Mouse (Mus musculus) neural tube, embryonic 15.5 days (tissue): ENCODE results near the gene Me3. TPM values are rescaled to one million over a fixed set of nuclear protein-coding genes. Genes with fewer than 3 reads are reported as not detected.

Source experiments
- ATAC-seq: fragments of 200-750 bp; cut with Nextera tagmentation; 2 replicates; pipeline ENCODE4 v1.8.0; 2017; ENCODE audit warnings: mild to moderate bottlenecking, moderate TSS enrichment, moderate library complexity; ENCODE audit not compliant: low FRiP score
- H3K27ac ChIP-seq: fragments of 300-500 bp; sonication (generic); replicated peaks from 2 replicates; pipeline ENCODE4 v1.5.1; 2015; ENCODE audit warnings: mild to moderate bottlenecking, inconsistent platforms
- H3K27me3 ChIP-seq: fragments of 300-500 bp; sonication (generic); replicated peaks from 2 replicates; pipeline ENCODE4 v1.6.1; 2015; ENCODE audit warnings: inconsistent platforms
- H3K36me3 ChIP-seq: fragments of 300-500 bp; sonication (generic); 2 replicates; pipeline ENCODE4 v1.6.1; 2015; ENCODE audit warnings: inconsistent platforms
- H3K4me1 ChIP-seq: fragments of 300-500 bp; sonication (generic); 2 replicates; pipeline ENCODE4 v1.6.1; 2015; ENCODE audit warnings: inconsistent platforms
- H3K4me2 ChIP-seq: fragments of 300-500 bp; sonication (generic); 2 replicates; pipeline ENCODE4 v1.6.1; 2015; ENCODE audit warnings: inconsistent platforms, mild to moderate bottlenecking, moderate library complexity
- H3K4me3 ChIP-seq: fragments of 300-500 bp; sonication (generic); replicated peaks from 2 replicates; pipeline ENCODE4 v1.5.1; 2015; ENCODE audit warnings: mild to moderate bottlenecking, inconsistent platforms
- H3K9ac ChIP-seq: fragments of 300-500 bp; sonication (generic); replicated peaks from 2 replicates; pipeline ENCODE4 v1.6.1; 2015; ENCODE audit warnings: mild to moderate bottlenecking, inconsistent platforms
- H3K9me3 ChIP-seq: fragments of 300-500 bp; sonication (generic); replicated peaks from 2 replicates; pipeline ENCODE4 v1.6.1; 2016; ENCODE audit warnings: inconsistent platforms
- WGBS: fragments of 180-500 bp; shearing (Covaris S2); methylation state at CpG from one replicate; pipeline ENCODE4 v1.1.7; 2015; ENCODE audit warnings: mixed read lengths; 5-methylcytosine and 5-hydroxymethylcytosine counted together
- polyA plus RNA-seq: library from polyadenylated mRNA; unstranded; fragments of >200 nt; fragmentation: Nextera tagmentation; extraction: Ambion mirVana; gene quantifications from 2 replicates; pipeline ENCODE4 v1.2.1, GENCODE M21; 2015

Me3 gene
- polyA plus RNA-seq, 1 experiment from 2014 or later = 19.1 TPM

DNA sequence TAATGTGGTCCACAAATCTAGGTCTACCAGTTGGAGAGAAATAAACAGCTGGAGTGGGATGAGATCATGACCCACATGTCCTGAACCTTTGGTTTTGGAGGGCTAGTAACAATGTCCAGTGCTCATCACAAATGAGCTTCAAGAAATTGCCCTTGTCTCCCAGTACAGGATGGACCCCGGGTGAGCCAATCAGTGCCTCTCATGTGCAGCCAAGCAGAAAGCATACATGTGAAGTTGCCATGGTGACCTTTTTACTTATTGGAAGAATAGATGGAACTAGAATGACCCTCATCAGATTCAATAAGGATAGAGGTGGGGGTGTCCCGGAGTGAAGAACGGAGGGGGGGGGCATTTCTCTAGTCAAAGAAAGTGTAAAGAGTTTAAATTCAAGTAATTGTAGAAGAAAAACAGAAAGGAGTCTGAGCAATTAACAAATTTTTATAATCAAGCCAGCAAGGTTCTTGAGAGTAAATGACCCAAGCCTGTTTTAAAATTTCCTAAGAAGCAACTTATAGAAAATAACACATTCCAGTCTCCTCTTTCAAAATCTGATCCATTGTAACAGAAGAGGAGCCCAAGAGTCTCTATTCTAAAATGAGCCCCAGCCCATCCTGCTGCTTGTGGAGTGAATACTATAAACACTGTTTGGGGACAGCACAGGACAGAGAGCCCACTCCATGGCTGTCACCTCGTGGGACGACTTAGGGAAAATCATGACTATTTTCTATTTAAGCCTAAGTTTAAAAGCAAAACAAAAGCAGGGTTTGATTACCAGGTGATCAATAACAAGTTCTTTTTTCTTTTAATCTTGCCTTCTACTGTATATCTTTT is 134.7 kb downstream of the Me3 start:
- no peak overlapping the region for H3K9ac ChIP-seq
- H3K27ac ChIP-seq = no peak overlapping the region
- H3K4me2 ChIP-seq = no peak overlapping the region
- no peak overlapping the region for H3K4me3 ChIP-seq
- WGBS = 9% methylated on average over 5 of the region's 5 CpGs
- no peaks in the 10 kb centered on the region for H3K36me3 ChIP-seq
- no peak for ATAC-seq
- no peaks in the 10 kb centered on the region for H3K27me3 ChIP-seq
- no peaks in the 10 kb centered on the region for H3K9me3 ChIP-seq
- H3K4me1 ChIP-seq = no peaks in the 10 kb centered on the region

DNA sequence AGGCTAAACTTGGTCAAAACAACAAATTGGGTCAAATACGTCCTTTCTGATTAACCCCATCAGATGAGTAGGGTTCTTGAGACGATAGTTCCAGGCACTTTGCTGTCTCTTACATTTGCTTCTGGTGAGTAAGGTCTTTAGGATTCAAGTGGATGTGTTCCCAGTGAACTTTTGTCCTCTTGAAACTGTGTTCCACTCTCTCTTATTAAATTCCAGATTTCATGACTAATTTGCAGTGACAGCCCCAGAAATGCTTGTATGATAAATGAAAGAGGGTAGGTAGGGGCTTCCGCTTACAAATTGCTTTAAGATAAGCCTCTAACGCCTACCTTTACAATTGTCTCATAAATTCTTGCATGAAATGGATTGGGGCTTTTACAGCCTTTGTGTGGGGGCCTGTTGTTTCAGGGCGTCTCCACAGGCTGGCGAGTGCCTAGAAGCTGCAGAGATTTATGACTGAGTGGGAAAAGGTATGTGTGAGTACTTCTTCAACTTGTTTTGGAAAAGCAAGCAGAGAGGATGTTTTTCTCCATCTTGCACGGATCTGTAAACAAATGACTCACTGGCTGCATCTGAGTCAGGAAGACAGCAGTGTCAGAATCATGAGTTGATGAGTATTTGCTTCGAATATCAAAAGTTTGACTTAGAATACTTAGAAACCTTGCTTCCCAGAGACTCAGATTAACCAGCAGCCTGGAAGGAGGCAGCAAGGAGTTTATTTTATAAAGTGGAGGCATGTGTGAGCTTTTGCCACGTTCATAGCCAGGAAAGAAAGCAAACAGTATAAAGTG is 137.1 kb downstream of the Me3 start:
- 23% methylated on average over 9 of the region's 9 CpGs for WGBS

DNA sequence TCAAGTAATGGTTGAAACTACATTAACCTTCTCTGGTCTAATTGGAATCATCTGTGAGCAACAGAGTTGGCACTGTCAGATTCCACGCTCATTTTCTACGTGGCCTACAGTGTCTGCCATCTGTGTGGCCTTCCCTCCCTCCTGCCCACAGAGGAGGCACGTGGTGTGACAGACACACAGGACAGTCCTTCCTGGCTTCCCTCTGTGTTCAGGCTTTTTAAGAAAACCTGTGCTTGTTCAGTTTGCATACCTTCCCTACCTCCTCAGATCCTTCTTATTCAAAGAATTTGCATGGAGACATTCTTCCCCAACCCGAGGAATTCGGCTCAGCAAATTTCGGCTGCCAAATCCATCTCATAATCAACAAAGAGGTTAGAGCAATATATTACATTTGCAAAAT is 137.8 kb downstream of the Me3 start:
- WGBS = 49% methylated on average over 6 of the region's 6 CpGs
- no peak overlapping the region for H3K9ac ChIP-seq

More for the DNA sequence above, 137.1 kb downstream of the Me3 start:
- Histone ChIP-seq H3K4me2 (no peak overlapping the region), H3K27ac (no peak overlapping the region), H3K4me1 (no peaks in the 10 kb centered on the region), H3K9ac (no peak overlapping the region), H3K27me3 (no peaks in the 10 kb centered on the region), H3K36me3 (no peaks in the 10 kb centered on the region), H3K9me3 (no peaks in the 10 kb centered on the region), H3K4me3 (no peak overlapping the region)
- ATAC-seq = no peak

DNA sequence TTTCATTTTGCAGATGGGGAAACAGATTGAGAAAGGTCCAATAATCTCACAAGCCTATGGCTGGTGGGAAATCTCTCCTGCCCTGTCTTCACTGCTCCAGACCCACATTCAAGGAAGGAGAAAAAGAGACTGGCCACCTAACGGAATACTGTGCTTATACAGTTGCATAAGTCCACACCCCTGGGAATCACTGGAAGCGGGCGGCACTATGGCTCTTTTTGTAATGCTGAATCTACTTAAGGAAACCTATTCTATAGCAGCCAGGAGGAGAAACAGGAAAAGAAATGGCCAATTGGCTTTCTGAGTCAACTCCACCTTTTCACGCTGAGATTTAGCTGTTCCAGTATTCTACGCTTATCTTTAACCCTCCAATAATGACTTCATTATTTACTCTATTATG is 140.7 kb downstream of the Me3 start:
- Histone ChIP-seq H3K4me2 (no peak overlapping the region), H3K9ac (no peak overlapping the region), H3K4me3 (no peak overlapping the region), H3K4me1 (no peaks in the 10 kb centered on the region), H3K36me3 (no peaks in the 10 kb centered on the region), H3K9me3 (no peaks in the 10 kb centered on the region), H3K27ac (no peak overlapping the region), H3K27me3 (no peaks in the 10 kb centered on the region)
- ATAC-seq = no peak
- 88% methylated on average over 5 of the region's 5 CpGs for WGBS

More for the DNA sequence above, 137.8 kb downstream of the Me3 start:
- no peak overlapping the region for H3K4me3 ChIP-seq
- no peak for ATAC-seq
- no peaks in the 10 kb centered on the region for H3K36me3 ChIP-seq
- H3K4me2 ChIP-seq = no peak overlapping the region
- H3K27ac ChIP-seq = no peak overlapping the region
- H3K9me3 ChIP-seq = no peaks in the 10 kb centered on the region
- H3K27me3 ChIP-seq = no peaks in the 10 kb centered on the region
- no peaks in the 10 kb centered on the region for H3K4me1 ChIP-seq

DNA sequence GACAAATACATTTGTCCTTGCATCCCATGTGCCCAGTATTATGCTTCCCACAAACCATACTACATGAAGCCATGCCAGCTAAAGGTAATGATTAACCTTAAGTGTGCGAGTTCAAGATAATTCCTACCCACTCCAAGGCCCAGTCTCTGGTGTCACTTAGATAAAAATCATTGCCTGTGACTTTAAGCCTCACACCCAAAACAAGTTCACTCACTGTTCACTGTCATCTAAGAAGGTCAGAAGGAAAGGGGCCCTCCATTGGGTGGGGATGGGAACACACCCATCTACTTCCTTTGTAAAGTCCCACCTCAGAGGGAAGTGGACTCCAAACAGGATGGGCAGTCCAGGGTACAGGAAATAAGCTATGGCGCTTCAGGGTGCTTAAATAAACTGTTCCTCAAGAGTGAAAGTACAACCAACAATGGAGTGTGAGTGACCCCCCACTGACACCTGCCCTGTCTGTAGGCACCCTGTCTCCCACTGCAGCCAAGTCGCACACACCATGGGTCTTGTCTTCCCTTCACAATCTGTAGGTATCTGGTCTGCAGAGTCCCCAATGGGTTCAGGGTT is 141.2 kb downstream of the Me3 start:
- no peak overlapping the region for H3K4me2 ChIP-seq
- H3K9ac ChIP-seq = no peak overlapping the region
- no peaks in the 10 kb centered on the region for H3K4me1 ChIP-seq
- H3K9me3 ChIP-seq = no peaks in the 10 kb centered on the region
- ATAC-seq = no peak
- WGBS = 62% methylated on average over 3 of the region's 3 CpGs
- H3K27ac ChIP-seq = no peak overlapping the region
- H3K36me3 ChIP-seq = no peaks in the 10 kb centered on the region
- no peak overlapping the region for H3K4me3 ChIP-seq
- H3K27me3 ChIP-seq = no peaks in the 10 kb centered on the region

DNA sequence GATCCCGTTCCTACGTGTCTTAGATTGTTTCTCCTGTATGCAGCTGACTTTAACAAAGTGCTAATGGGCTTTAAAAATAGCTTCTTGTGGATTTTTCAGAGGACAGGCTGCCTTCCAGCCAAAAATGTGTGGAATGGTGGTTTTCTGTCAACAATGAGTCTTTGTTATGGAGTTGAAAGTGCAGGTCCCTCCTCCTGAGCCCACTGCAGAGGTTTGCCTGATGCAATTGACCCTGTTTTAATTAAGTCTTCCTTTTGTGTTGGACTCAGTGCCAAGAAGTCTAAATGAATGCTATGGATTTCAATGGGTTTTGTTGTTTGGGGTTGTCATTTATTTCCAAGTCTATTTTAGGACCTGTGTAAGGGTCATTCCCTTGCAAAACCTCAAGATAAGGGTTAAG is 141.7 kb downstream of the Me3 start:
- no peaks in the 10 kb centered on the region for H3K4me1 ChIP-seq
- H3K27me3 ChIP-seq = no peaks in the 10 kb centered on the region
- H3K36me3 ChIP-seq = no peaks in the 10 kb centered on the region
- ATAC-seq = no peak
- WGBS = 25% methylated on average over 2 of the region's 2 CpGs
- H3K4me3 ChIP-seq = no peak overlapping the region
- no peaks in the 10 kb centered on the region for H3K9me3 ChIP-seq
- H3K9ac ChIP-seq = no peak overlapping the region
- no peak overlapping the region for H3K4me2 ChIP-seq
- no peak overlapping the region for H3K27ac ChIP-seq

DNA sequence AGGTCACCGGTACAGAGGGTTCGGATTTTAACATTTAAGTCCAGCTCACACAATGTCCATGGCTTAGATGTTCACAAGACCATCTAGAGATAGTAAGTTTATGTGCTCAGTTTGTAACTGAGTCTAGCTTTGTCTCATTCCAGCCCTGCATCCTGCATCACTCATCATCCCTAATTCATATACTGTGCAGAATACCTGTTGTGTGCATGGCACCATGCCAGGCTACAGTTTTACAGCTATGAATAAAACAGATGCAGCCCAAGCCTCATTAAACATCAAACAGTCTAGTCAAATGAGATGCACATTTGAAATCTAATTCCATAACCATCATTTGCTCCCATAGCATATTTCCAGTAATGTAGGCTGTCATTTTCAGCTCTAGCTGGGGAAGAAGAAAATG is 143.7 kb downstream of the Me3 start:
- ATAC-seq = peak; percentile 45; the same call in 1 of the 2 replicates

DNA sequence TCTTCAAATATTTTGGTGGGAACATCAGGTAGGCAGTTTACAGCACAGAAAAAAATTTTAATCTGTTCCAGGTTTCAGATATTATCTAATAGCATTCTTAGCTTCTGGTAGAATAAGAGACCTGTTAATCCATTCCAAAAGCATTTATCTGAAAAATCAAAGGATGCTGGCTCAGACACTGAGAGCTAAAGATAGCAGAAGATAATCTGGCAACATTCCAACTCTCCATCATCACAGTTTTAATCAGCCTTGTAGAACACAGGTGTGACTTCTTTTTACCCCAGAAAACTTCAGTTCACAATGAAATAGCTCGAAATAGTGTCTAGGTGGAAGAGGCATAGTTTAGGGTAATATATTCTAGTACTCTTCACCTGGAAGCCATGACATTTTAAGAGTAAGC is 149.2 kb downstream of the Me3 start:
- Histone ChIP-seq H3K9ac (no peak overlapping the region), H3K27me3 (no peaks in the 10 kb centered on the region), H3K4me1 (no peaks in the 10 kb centered on the region), H3K9me3 (no peaks in the 10 kb centered on the region), H3K4me2 (no peak overlapping the region), H3K27ac (no peak overlapping the region), H3K36me3 (no peaks in the 10 kb centered on the region), H3K4me3 (no peak overlapping the region)
- WGBS = 71% methylated on average over 1 of the region's 1 CpGs
- ATAC-seq = no peak

More for the DNA sequence above, 143.7 kb downstream of the Me3 start:
- H3K36me3 ChIP-seq = no peaks in the 10 kb centered on the region
- no peak overlapping the region for H3K4me3 ChIP-seq
- H3K4me2 ChIP-seq = no peak overlapping the region
- WGBS = 99% methylated on average over 2 of the region's 2 CpGs
- H3K27me3 ChIP-seq = no peaks in the 10 kb centered on the region
- H3K9me3 ChIP-seq = no peaks in the 10 kb centered on the region
- no peak overlapping the region for H3K9ac ChIP-seq
- no peak overlapping the region for H3K27ac ChIP-seq
- no peaks in the 10 kb centered on the region for H3K4me1 ChIP-seq

DNA sequence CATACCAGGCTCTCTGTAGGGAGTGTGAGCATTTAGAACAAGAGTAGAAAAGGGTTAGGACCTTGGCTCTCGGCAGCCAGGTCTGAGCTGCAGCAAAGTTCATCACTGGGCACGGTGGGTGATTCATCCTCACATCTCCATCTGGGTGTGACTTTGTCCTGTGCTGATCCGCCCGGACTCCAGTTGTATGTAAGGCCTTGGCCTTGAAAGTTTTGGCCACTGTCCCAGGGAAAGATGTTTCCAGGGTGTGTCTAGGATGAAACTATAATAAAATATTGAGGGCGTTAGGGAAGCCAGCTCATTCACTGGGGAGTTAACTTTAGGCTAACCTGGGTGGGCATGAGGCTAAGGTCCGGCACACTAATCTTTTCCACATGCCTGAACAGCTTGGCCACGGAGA is 155.5 kb downstream of the Me3 start:
- Histone ChIP-seq H3K27me3 (no peaks in the 10 kb centered on the region), H3K27ac (no peak overlapping the region), H3K4me2 (no peak overlapping the region), H3K36me3 (no peaks in the 10 kb centered on the region), H3K9ac (no peak overlapping the region), H3K4me3 (no peak overlapping the region), H3K4me1 (no peaks in the 10 kb centered on the region), H3K9me3 (no peaks in the 10 kb centered on the region)
- ATAC-seq = no peak
- WGBS = 91% methylated on average over 7 of the region's 7 CpGs

DNA sequence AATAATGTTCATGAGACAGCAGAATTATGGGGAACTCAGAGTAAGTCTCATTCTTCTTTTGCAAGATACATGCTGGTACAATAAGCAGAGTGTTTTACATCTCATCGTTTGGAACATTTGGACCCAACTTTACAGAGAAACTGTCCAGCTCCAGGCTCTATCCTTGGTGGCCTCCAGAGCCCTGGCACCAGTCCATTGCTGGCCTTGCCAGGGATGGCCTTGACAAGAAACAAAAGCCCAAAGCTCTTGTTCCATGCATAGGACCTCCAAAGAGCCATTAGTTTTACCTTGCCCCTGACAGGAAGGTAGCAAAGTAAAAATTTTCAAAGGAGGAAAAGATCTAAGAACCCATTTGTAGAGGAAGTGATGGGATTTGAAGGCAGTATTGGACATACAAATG is 160.4 kb downstream of the Me3 start:
- H3K4me3 ChIP-seq = no peak overlapping the region
- H3K27me3 ChIP-seq = no peaks in the 10 kb centered on the region
- peaks cover 7% of the 10 kb centered on the region for H3K4me1 ChIP-seq
- ATAC-seq = no peak
- no peaks in the 10 kb centered on the region for H3K9me3 ChIP-seq
- 80% methylated on average over 1 of the region's 1 CpGs for WGBS
- no peaks in the 10 kb centered on the region for H3K36me3 ChIP-seq
- no peak overlapping the region for H3K9ac ChIP-seq
- H3K4me2 ChIP-seq = no peak overlapping the region
- no peak overlapping the region for H3K27ac ChIP-seq

DNA sequence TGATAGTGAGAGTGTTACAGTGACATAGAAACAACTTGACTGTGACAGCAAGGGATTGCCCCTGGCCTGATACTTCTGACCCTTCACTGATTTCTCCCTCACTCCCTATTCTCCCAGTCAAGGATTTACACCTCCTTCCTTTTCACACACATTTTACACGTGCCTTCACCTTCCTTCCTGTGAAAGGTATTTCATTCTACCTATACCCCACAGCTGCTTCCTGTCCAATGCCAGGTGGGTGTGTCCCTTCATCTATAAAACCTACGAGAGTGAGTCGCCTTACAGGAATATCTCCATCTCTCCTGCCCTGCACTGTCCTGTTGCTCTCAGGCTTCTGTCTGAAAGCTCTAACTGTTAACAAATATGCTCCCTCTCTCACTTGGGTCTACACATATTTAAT is 163.2 kb downstream of the Me3 start:
- Histone ChIP-seq H3K4me3 (no peak overlapping the region), H3K36me3 (no peaks in the 10 kb centered on the region), H3K4me1 (peaks cover 12% of the 10 kb centered on the region), H3K9ac (no peak overlapping the region), H3K9me3 (no peaks in the 10 kb centered on the region), H3K4me2 (no peak overlapping the region), H3K27ac (no peak overlapping the region), H3K27me3 (no peaks in the 10 kb centered on the region)
- 72% methylated on average over 3 of the region's 3 CpGs for WGBS
- ATAC-seq = no peak

DNA sequence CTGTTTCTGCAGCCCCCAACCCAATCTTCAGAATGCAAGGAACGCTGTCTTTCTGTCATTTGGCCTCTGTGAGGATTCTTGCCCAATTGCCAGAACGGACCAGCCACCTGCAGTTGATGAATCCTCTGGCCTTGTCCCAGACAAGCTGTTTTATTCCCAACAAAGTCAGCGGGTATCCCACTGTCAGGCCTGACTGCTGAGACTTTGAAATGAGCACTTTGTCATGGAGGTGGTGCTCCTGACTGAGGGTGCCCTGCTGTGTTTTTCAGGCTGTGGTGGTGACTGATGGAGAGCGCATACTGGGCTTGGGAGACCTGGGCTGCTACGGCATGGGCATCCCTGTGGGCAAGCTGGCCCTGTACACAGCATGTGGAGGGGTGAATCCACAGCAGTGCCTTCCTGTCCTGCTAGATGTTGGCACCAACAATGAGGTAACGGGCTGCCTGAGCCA is 164.2 kb downstream of the Me3 start:
- Histone ChIP-seq H3K27ac (no peak overlapping the region), H3K4me1 (peaks cover 12% of the 10 kb centered on the region), H3K36me3 (no peaks in the 10 kb centered on the region), H3K9me3 (no peaks in the 10 kb centered on the region), H3K9ac (no peak overlapping the region), H3K4me2 (no peak overlapping the region), H3K4me3 (no peak overlapping the region), H3K27me3 (no peaks in the 10 kb centered on the region)
- WGBS = 13% methylated on average over 6 of the region's 6 CpGs
- ATAC-seq = peak; percentile 53; the same call in 1 of the 2 replicates
